Mouse (Mus musculus): ENCODE results near the gene Xpr1.

Xpr1 gene

DNA sequence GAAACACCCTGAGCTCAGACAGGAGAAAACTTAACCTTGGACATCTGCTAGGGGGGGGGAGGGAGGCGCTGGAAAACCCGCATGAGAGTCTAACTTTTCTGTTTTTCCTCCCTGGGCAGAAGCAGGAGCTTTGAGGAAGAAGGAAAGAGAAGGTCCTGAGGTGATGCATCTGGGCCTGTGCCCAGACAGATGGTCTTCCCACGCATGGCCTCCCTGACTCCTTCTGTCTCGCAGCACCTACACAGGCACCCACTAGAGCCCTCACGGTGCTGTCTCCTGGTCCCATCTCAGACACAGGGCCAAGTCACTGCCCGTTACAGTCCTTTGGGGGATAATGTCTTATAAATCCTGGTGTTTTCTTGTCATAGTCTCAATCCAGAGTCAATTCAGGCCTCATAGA lies 184.4 kb downstream of the Xpr1 start:
- no peak for DNase-seq (ENCODE audit: low read depth, low spot score)

GRCm38 (mm10) chr1:155232385-155232784 lies 184.8 kb downstream of the Xpr1 start:
- no peak for DNase-seq (ENCODE audit: low read depth, low spot score)

- DNase-seq (ENCODE audit: low read depth, low spot score): no peak
Measured at GRCm38 (mm10) chr1:155229464-155230411, 187.5 kb downstream of the Xpr1 start.

Data from embryo, embryonic 11.5 days (tissue).